Mouse (Mus musculus) lung, postnatal 25 days (tissue): ENCODE results near the gene Rassf4.

Source experiments
- DNase-seq: peaks from one replicate; pipeline ENCODE4 v3.0.0; 2022; ENCODE audit warnings: low spot score

Gene Rassf4

GRCm38 (mm10) chr6:116673471-116674282, at the start of gene Rassf4:
Gene Rassf4, minus strand, starts transcription at chr6:116673952.
- DNase-seq = peak; percentile 88

- no peak for DNase-seq
Observed at GRCm38 (mm10) chr6:116718920-116719319, 45.2 kb upstream of the Rassf4 start.

- no peak for DNase-seq
Observed at GRCm38 (mm10) chr6:116718361-116718760, 44.6 kb upstream of the Rassf4 start.

- no peak for DNase-seq
Observed at GRCm38 (mm10) chr6:116717851-116718250, 44.1 kb upstream of the Rassf4 start.

GRCm38 (mm10) chr6:116716666-116717065, 42.9 kb upstream of the Rassf4 start, which contains the start of gene Tmem72:
Gene Tmem72, minus strand, starts transcription at chr6:116716913.
- DNase-seq = no peak

GRCm38 (mm10) chr6:116715166-116715565, 41.4 kb upstream of the Rassf4 start:
- no peak for DNase-seq

- DNase-seq = no peak
Observed at GRCm38 (mm10) chr6:116714576-116714975, 40.8 kb upstream of the Rassf4 start.

- DNase-seq = no peak
Observed at GRCm38 (mm10) chr6:116713966-116714365, 40.2 kb upstream of the Rassf4 start.

- DNase-seq = no peak
Observed at GRCm38 (mm10) chr6:116712503-116712902, 38.8 kb upstream of the Rassf4 start.

- no peak for DNase-seq
Observed at GRCm38 (mm10) chr6:116712062-116712461, 38.3 kb upstream of the Rassf4 start.

GRCm38 (mm10) chr6:116704320-116704719, 30.6 kb upstream of the Rassf4 start:
- DNase-seq = no peak

- no peak for DNase-seq
Observed at GRCm38 (mm10) chr6:116700821-116701220, 27.1 kb upstream of the Rassf4 start.

GRCm38 (mm10) chr6:116697896-116698425, 24.2 kb upstream of the Rassf4 start:
- DNase-seq = no peak

- no peak for DNase-seq
Observed at GRCm38 (mm10) chr6:116697413-116697812, 23.7 kb upstream of the Rassf4 start.

- no peak for DNase-seq
Observed at GRCm38 (mm10) chr6:116694346-116694745, 20.6 kb upstream of the Rassf4 start.

- no peak for DNase-seq
Observed at GRCm38 (mm10) chr6:116693639-116694038, 19.9 kb upstream of the Rassf4 start.

- peak; percentile 79 for DNase-seq
Observed at GRCm38 (mm10) chr6:116682317-116682716, 8.6 kb upstream of the Rassf4 start.

- DNase-seq = peak; percentile 64
Observed at GRCm38 (mm10) chr6:116679563-116680288, 6.0 kb upstream of the Rassf4 start.

GRCm38 (mm10) chr6:116677321-116677720, 3.6 kb upstream of the Rassf4 start:
- no peak for DNase-seq

GRCm38 (mm10) chr6:116676355-116676913, 2.7 kb upstream of the Rassf4 start:
- DNase-seq = no peak

GRCm38 (mm10) chr6:116674283-116674886, 633 bp upstream of the Rassf4 start:
- DNase-seq = no peak

GRCm38 (mm10) chr6:116672349-116672748, 1.4 kb downstream of the Rassf4 start:
- DNase-seq = no peak
